Mouse (Mus musculus) inflammation-experienced regulatory T-cells, adult 16 weeks (primary cell): ENCODE results near the gene Vmn1r29. TPM values are rescaled to one million over a fixed set of nuclear protein-coding genes. Genes with fewer than 3 reads are reported as not detected.

Source experiments
- polyA plus RNA-seq: library from polyadenylated mRNA; unstranded; fragments of 100-300 nt; shearing (Covaris generic); gene quantifications from one replicate; pipeline ENCODE4 v1.2.1, GENCODE M21; 2017

Gene Vmn1r29
- polyA plus RNA-seq: not detected

DNA sequence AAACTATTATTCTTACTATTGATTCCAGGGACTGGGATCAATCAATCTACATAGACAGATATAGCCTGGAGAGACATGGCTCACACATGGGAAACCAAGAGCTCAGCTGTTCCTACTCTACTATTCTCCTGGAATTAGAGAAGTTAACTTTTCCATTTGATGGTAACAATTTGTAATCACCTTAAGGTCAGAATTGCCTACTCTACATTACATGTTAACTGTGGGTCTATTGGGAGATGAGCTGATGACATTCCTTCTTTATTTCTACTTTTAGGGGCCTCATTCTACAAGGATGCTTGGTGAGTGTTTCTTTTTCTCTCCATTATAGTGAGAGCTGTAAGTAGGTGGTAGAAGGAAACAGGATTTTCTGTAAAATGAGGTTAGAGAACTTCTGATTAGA, at the start of gene Vmn1r29:
Gene Vmn1r29 (plus strand): TSS at position 301 of the 400 bp plus-strand sequence.

DNA sequence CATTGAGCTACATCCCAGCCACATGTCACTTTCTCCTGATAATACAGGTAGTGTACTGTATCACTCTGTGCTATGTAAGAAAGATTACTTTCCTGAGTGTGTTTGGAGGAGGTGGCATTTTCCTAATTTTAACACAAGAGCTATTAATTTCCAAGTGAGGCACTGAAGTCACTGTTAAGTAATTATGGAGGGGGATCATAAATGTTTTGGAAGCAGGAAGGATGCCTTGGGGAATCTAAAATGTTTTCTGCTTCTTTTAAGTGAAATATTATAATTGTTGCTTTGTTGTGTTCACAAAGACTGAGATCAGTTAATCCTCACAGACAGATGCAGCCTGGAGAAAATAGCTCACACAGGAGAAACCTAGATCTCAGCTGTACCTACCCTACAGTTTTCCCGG, 39.6 kb upstream of the Vmn1r29 start, which contains the start of gene Vmn1r28:
Gene Vmn1r28 (plus strand): TSS at position 301 of the 400 bp plus-strand sequence.

Other genes with a start within 250 kb of the Vmn1r29 start
- not detected for gene Vmn1r27, start 82.7 kb upstream of the Vmn1r29 start, polyA plus RNA-seq
- not detected for gene Vmn1r28, start 39.5 kb upstream of the Vmn1r29 start, polyA plus RNA-seq
- gene Vmn1r30, start 141.8 kb downstream of the Vmn1r29 start, polyA plus RNA-seq: not detected
- not detected for gene Vmn1r31, start 173.8 kb downstream of the Vmn1r29 start, polyA plus RNA-seq